Mouse (Mus musculus) natural killer cell, adult 2 months (primary cell): ENCODE data around the gene Ankrd36.
"Not testable (repeated sequence)": the region's sequence is repeated elsewhere in the genome, so short reads cannot be mapped to it uniquely, and the experiment has no call there.

ENCODE experiments used
- DNase-seq, 2 experiments: peaks; one replicate each; pipeline ENCODE4 v3.0.0; 2022; ENCODE audit warnings: low spot score in 2 of 2

Gene Ankrd36

GRCm38 (mm10) chr11:5545457-5545856 lies 24.0 kb upstream of the Ankrd36 start:
- DNase-seq = no peak

GRCm38 (mm10) chr11:5546693-5547092 lies 22.8 kb upstream of the Ankrd36 start:
- DNase-seq = no peak

GRCm38 (mm10) chr11:5551430-5551829 lies 18.1 kb upstream of the Ankrd36 start:
- no peak for DNase-seq

GRCm38 (mm10) chr11:5551931-5552330 lies 17.6 kb upstream of the Ankrd36 start:
- no peak for DNase-seq

- no peak for DNase-seq
Measured at GRCm38 (mm10) chr11:5560273-5560672, 9.2 kb upstream of the Ankrd36 start.

GRCm38 (mm10) chr11:5562625-5563268 lies 6.7 kb upstream of the Ankrd36 start:
- no peak for DNase-seq

- no peak for DNase-seq
Measured at GRCm38 (mm10) chr11:5563898-5564297, 5.6 kb upstream of the Ankrd36 start.

- no peak for DNase-seq
Measured at GRCm38 (mm10) chr11:5565596-5565995, 3.9 kb upstream of the Ankrd36 start.

GRCm38 (mm10) chr11:5566506-5566905 lies 3.0 kb upstream of the Ankrd36 start:
- no peak for DNase-seq

- no peak for DNase-seq
Measured at GRCm38 (mm10) chr11:5567654-5568053, 1.8 kb upstream of the Ankrd36 start.

GRCm38 (mm10) chr11:5568082-5568481 lies 1.4 kb upstream of the Ankrd36 start:
- no peak for DNase-seq

GRCm38 (mm10) chr11:5571856-5572255 lies 2.4 kb downstream of the Ankrd36 start:
- no peak for DNase-seq

- DNase-seq = no peak
Measured at GRCm38 (mm10) chr11:5573821-5574220, 4.3 kb downstream of the Ankrd36 start.

- DNase-seq = no peak
Measured at GRCm38 (mm10) chr11:5575046-5575445, 5.6 kb downstream of the Ankrd36 start.

- DNase-seq = no peak
Measured at GRCm38 (mm10) chr11:5592336-5592735, 22.9 kb downstream of the Ankrd36 start.

GRCm38 (mm10) chr11:5595381-5595791 lies 25.9 kb downstream of the Ankrd36 start:
- DNase-seq = no peak

- DNase-seq = no peak
Measured at GRCm38 (mm10) chr11:5595792-5596191, 26.3 kb downstream of the Ankrd36 start.

GRCm38 (mm10) chr11:5596756-5597155 lies 27.3 kb downstream of the Ankrd36 start:
- DNase-seq = no peak

- DNase-seq = no peak
Measured at GRCm38 (mm10) chr11:5605421-5605820, 35.9 kb downstream of the Ankrd36 start.

GRCm38 (mm10) chr11:5611918-5612317 lies 42.4 kb downstream of the Ankrd36 start:
- not testable (repeated sequence) for DNase-seq

- DNase-seq = no peak
Measured at GRCm38 (mm10) chr11:5614453-5614852, 45.0 kb downstream of the Ankrd36 start.

- DNase-seq = no peak
Measured at GRCm38 (mm10) chr11:5625101-5625500, 55.6 kb downstream of the Ankrd36 start.

GRCm38 (mm10) chr11:5629033-5629432 lies 59.5 kb downstream of the Ankrd36 start:
- DNase-seq = peak; percentile 62 to 75

- DNase-seq = no peak
Measured at GRCm38 (mm10) chr11:5643085-5643484, 73.6 kb downstream of the Ankrd36 start.
